Mouse (Mus musculus): Measurements from ENCODE around the gene Zdhhc1. TPM values are rescaled to one million over a fixed set of nuclear protein-coding genes. Genes with fewer than 3 reads are reported as not detected.

Gene Zdhhc1
- total RNA-seq, 2 experiments from 2014 or later = 41.8 to 42.5 TPM

Other genes starting within 250 kb of the Zdhhc1 start
- gene B3gnt9, start 241.7 kb downstream of the Zdhhc1 start, total RNA-seq (2021) = 1 to 10 TPM; 3.0 to 3.5 TPM
- gene Tradd, start 232.3 kb downstream of the Zdhhc1 start, total RNA-seq (2021) = 1 to 10 TPM; 7.6 to 8.9 TPM
- 1 to 10 TPM; 1.1 to 1.6 TPM for gene Fbxl8, start 232.3 kb downstream of the Zdhhc1 start, total RNA-seq (2021)
- gene Hsf4, start 227.1 kb downstream of the Zdhhc1 start, total RNA-seq (2021) = 10 to 100 TPM; 25.6 to 26.5 TPM
- 10 to 100 TPM in 1 of 2 experiments, 1 to 10 TPM in 1; 9.4 to 10.8 TPM for gene Nol3, start 220.8 kb downstream of the Zdhhc1 start, total RNA-seq (2021)
- gene 4931428F04Rik, start 207.0 kb downstream of the Zdhhc1 start, total RNA-seq (2021) = 10 to 100 TPM; 22.3 to 27.9 TPM
- gene Exoc3l, start 200.8 kb downstream of the Zdhhc1 start, total RNA-seq (2021) = 1 to 10 TPM; 1.6 TPM
- 10 to 100 TPM; 37.6 to 39.1 TPM for gene E2f4, start 199.2 kb downstream of the Zdhhc1 start, total RNA-seq (2021)
- 1 to 10 TPM; 1.4 to 1.8 TPM for gene Elmo3, start 191.3 kb downstream of the Zdhhc1 start, total RNA-seq (2021)
- 1 to 10 TPM; 4.5 to 4.8 TPM for gene Lrrc29, start 170.6 kb downstream of the Zdhhc1 start, total RNA-seq (2021)
- gene Tmem208, start 170.5 kb downstream of the Zdhhc1 start, total RNA-seq (2021) = 10 to 100 TPM; 37.1 to 37.4 TPM
- gene Fhod1, start 148.9 kb downstream of the Zdhhc1 start, total RNA-seq (2021) = 1 to 10 TPM; 3.1 to 3.3 TPM
- gene Slc9a5, start 148.1 kb downstream of the Zdhhc1 start, total RNA-seq (2021) = 10 to 100 TPM; 31.1 to 35.6 TPM
- 1 to 10 TPM; 2.1 to 2.2 TPM for gene Plekhg4, start 123.6 kb downstream of the Zdhhc1 start, total RNA-seq (2021)
- gene Kctd19, start 83.4 kb downstream of the Zdhhc1 start, total RNA-seq (2021) = not detected
- under 1 TPM; 0.19 to 0.42 TPM for gene Lrrc36, start 83.3 kb downstream of the Zdhhc1 start, total RNA-seq (2021)
- 10 to 100 TPM; 47.0 to 48.3 TPM for gene Tppp3, start 25.4 kb downstream of the Zdhhc1 start, total RNA-seq (2021)
- gene Hsd11b2, start 21.9 kb upstream of the Zdhhc1 start, total RNA-seq (2021) = not detected
- gene Atp6v0d1, start 69.1 kb upstream of the Zdhhc1 start, total RNA-seq (2021) = 100 to 1,000 TPM; 306 to 326 TPM
- gene Ripor1, start 108.4 kb upstream of the Zdhhc1 start, total RNA-seq (2021) = 10 to 100 TPM; 70.6 to 84.6 TPM
- 10 to 100 TPM; 68.0 to 68.4 TPM for gene Ctcf, start 139.7 kb upstream of the Zdhhc1 start, total RNA-seq (2021)
- gene Agrp, start 140.5 kb upstream of the Zdhhc1 start, total RNA-seq (2021) = not detected
- gene Carmil2, start 189.4 kb upstream of the Zdhhc1 start, total RNA-seq (2021) = 10 to 100 TPM; 60.0 to 64.6 TPM
- 10 to 100 TPM; 53.7 to 57.3 TPM for gene Acd, start 204.2 kb upstream of the Zdhhc1 start, total RNA-seq (2021)
- gene Pard6a, start 204.2 kb upstream of the Zdhhc1 start, total RNA-seq (2021) = 10 to 100 TPM; 41.2 to 46.1 TPM
- under 1 TPM in 1 of 2 experiments, not detected in 1; 0.49 TPM for gene 4933405L10Rik, start 210.8 kb upstream of the Zdhhc1 start, total RNA-seq (2021)
- 10 to 100 TPM in 1 of 2 experiments, 1 to 10 TPM in 1; 9.5 to 11.2 TPM for gene Enkd1, start 211.3 kb upstream of the Zdhhc1 start, total RNA-seq (2021)